Mouse (Mus musculus) megakaryocyte, embryonic 14.5 days (primary cell): ENCODE measurements around the gene Sept6.

ENCODE experiments used
- FLI1 ChIP-seq: IDR thresholded peaks from 2 replicates; pipeline ENCODE4 v1.6.1; 2012; ENCODE audit warnings: low read length, inconsistent platforms, mixed read lengths
- GATA1 ChIP-seq: IDR thresholded peaks from 3 replicates; pipeline ENCODE4 v1.6.1; 2012; ENCODE audit warnings: mixed read lengths, low read length, inconsistent platforms, borderline replicate concordance

GRCm38 (mm10) chrX:36985041-36985440 is 6.6 kb downstream of the Sept6 start:
- TF ChIP-seq GATA1: no peak
- no peak for TF ChIP-seq FLI1
